Mouse (Mus musculus) small intestine, adult 2 months (tissue): Measurements from ENCODE around the gene 1700025G04Rik. TPM values are rescaled to one million over a fixed set of nuclear protein-coding genes. Genes with fewer than 3 reads are reported as not detected.
A peak's percentile ranks its signal among the peaks of the same experiment; 100 is the strongest.

ENCODE experiments used
- H3K27ac ChIP-seq: fragments of 200-500 bp; 2 replicates; pipeline ENCODE4 v1.5.1; 2012; ENCODE audit warnings: low read depth, low read length, control low read depth, inconsistent platforms; ENCODE audit not compliant: insufficient read depth
- H3K27me3 ChIP-seq: fragments of 200-500 bp; 2 replicates; pipeline ENCODE4 v1.6.1; 2012; ENCODE audit warnings: mild to moderate bottlenecking, moderate library complexity, low read length, inconsistent platforms; ENCODE audit not compliant: control insufficient read depth, insufficient read depth
- H3K36me3 ChIP-seq: fragments of 200-500 bp; 2 replicates; pipeline ENCODE4 v1.6.1; 2012; ENCODE audit warnings: mild to moderate bottlenecking, low read length, control low read depth, inconsistent platforms; ENCODE audit not compliant: control insufficient read depth, insufficient read depth
- H3K4me1 ChIP-seq: fragments of 200-500 bp; 2 replicates; pipeline ENCODE4 v1.6.1; 2012; ENCODE audit warnings: low read length, inconsistent platforms, mixed read lengths; ENCODE audit not compliant: control insufficient read depth, insufficient read depth, insufficient read length
- H3K4me3 ChIP-seq: fragments of 200-500 bp; 2 replicates; pipeline ENCODE4 v1.5.1; 2012; ENCODE audit warnings: low read depth, mild to moderate bottlenecking, control low read depth, inconsistent platforms, low read length, moderate library complexity
- CTCF ChIP-seq: fragments of 200-500 bp; IDR thresholded peaks from 2 replicates; pipeline ENCODE4 v1.5.1; 2012; ENCODE audit warnings: low read depth, mild to moderate bottlenecking, control low read depth, inconsistent platforms, low read length, moderate library complexity, mixed read lengths; ENCODE audit not compliant: insufficient replicate concordance, insufficient read length; ENCODE audit errors: extremely low read depth
- POLR2A ChIP-seq: fragments of 200-500 bp; IDR thresholded peaks from 2 replicates; pipeline ENCODE4 v1.6.1; 2012; ENCODE audit warnings: low read depth, mild to moderate bottlenecking, control low read depth, inconsistent platforms, low read length, moderate library complexity
- WGBS: fragments of 180-500 bp; shearing (Covaris S2); methylation state at CpG from one replicate; pipeline ENCODE4 v1.1.7; 2018; 5-methylcytosine and 5-hydroxymethylcytosine counted together
- polyA plus RNA-seq: library from polyadenylated mRNA; depleted of rRNA; stranded (reverse); fragments of >200 nt; gene quantifications from 2 replicates; pipeline ENCODE4 v1.2.3, GENCODE M21; 2012

Gene 1700025G04Rik
- polyA plus RNA-seq, 1 experiment = 1.8 TPM

GRCm38 (mm10) chr1:151997591-151997990 lies 92.3 kb downstream of the 1700025G04Rik start:
- Histone ChIP-seq H3K27ac (no peak overlapping the region), H3K27me3 (no peaks in the 10 kb centered on the region), H3K4me3 (no peak overlapping the region), H3K4me1 (peaks cover 2% of the 10 kb centered on the region; the same call in 1 of the 2 replicates), H3K36me3 (no peaks in the 10 kb centered on the region)
- 78% methylated on average over 7 of the region's 7 CpGs for WGBS
- no peak for TF ChIP-seq CTCF
- TF ChIP-seq POLR2A = no peak

GRCm38 (mm10) chr1:151995948-151996697 lies 93.8 kb downstream of the 1700025G04Rik start:
- no peak for TF ChIP-seq POLR2A
- no peak for TF ChIP-seq CTCF
- peaks cover 2% of the 10 kb centered on the region; the same call in 1 of the 2 replicates for H3K4me1 ChIP-seq
- no peak overlapping the region for H3K4me3 ChIP-seq
- WGBS = 76% methylated on average over 10 of the region's 10 CpGs
- no peaks in the 10 kb centered on the region for H3K36me3 ChIP-seq
- no peak overlapping the region for H3K27ac ChIP-seq
- H3K27me3 ChIP-seq = no peaks in the 10 kb centered on the region

- Histone ChIP-seq H3K36me3 (no peaks in the 10 kb centered on the region), H3K27ac (no peak overlapping the region), H3K27me3 (no peaks in the 10 kb centered on the region), H3K4me3 (no peak overlapping the region), H3K4me1 (peaks cover 12% of the 10 kb centered on the region; the same call in 1 of the 2 replicates)
- TF ChIP-seq CTCF = no peak
- TF ChIP-seq POLR2A = no peak
- WGBS = 94% methylated on average over 6 of the region's 6 CpGs
Measured at GRCm38 (mm10) chr1:151994271-151994670, 95.7 kb downstream of the 1700025G04Rik start.

GRCm38 (mm10) chr1:151991505-151991904 lies 98.4 kb downstream of the 1700025G04Rik start:
- Histone ChIP-seq H3K36me3 (no peaks in the 10 kb centered on the region), H3K27ac (no peak overlapping the region), H3K4me1 (peaks cover 20% of the 10 kb centered on the region; the same call in 1 of the 2 replicates), H3K4me3 (no peak overlapping the region), H3K27me3 (no peaks in the 10 kb centered on the region)
- 92% methylated on average over 4 of the region's 4 CpGs for WGBS
- TF ChIP-seq CTCF (peak; percentile 9; the same call in 1 of the 2 replicates), POLR2A (no peak)

- no peak for TF ChIP-seq POLR2A
- no peak for TF ChIP-seq CTCF
- Histone ChIP-seq H3K27ac (peak overlapping the region; percentile 25), H3K4me1 (peaks cover 23% of the 10 kb centered on the region; the same call in 1 of the 2 replicates), H3K4me3 (no peak overlapping the region), H3K27me3 (no peaks in the 10 kb centered on the region), H3K36me3 (no peaks in the 10 kb centered on the region)
- 20% methylated on average over 4 of the region's 4 CpGs for WGBS
Measured at GRCm38 (mm10) chr1:151990615-151991014, 99.3 kb downstream of the 1700025G04Rik start.

GRCm38 (mm10) chr1:151988713-151989112 lies 101.2 kb downstream of the 1700025G04Rik start:
- Histone ChIP-seq H3K36me3 (no peaks in the 10 kb centered on the region), H3K27me3 (no peaks in the 10 kb centered on the region), H3K4me1 (peaks cover 27% of the 10 kb centered on the region; the same call in 1 of the 2 replicates), H3K4me3 (no peak overlapping the region), H3K27ac (peak overlapping the region; percentile 25; the same call in 1 of the 2 replicates)
- 51% methylated on average over 7 of the region's 7 CpGs for WGBS
- no peak for TF ChIP-seq CTCF
- TF ChIP-seq POLR2A = no peak

GRCm38 (mm10) chr1:151988066-151988465 lies 101.9 kb downstream of the 1700025G04Rik start:
- WGBS = 81% methylated on average over 8 of the region's 8 CpGs
- no peak for TF ChIP-seq POLR2A
- no peak for TF ChIP-seq CTCF
- no peak overlapping the region for H3K4me3 ChIP-seq
- no peak overlapping the region; the same call in 1 of the 2 replicates for H3K27ac ChIP-seq
- no peaks in the 10 kb centered on the region for H3K36me3 ChIP-seq
- H3K27me3 ChIP-seq = no peaks in the 10 kb centered on the region
- peaks cover 27% of the 10 kb centered on the region; the same call in 1 of the 2 replicates for H3K4me1 ChIP-seq
